Mouse (Mus musculus): ENCODE measurements around the gene Slc7a11.

DNA sequence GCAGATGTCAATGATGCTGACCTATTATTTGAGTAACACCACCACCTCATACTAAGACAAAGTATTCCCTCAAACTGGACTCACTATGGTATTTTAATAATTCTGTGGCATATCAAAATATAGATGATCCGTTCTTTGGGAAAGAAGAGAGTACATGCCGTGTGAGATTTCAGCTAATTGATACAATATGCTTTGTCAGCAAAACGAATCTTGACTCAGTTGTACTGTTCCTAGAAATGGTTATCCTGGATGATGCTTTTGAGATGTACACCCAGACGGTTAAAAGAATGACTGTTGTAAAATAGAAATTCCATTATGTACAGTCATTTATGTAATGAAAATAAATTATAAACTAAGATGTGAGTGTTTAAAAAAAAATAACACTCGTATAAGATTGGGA is 4.0 kb downstream of the Slc7a11 start:
- TF ChIP-seq POLR2A (IDR thresholded peaks at IDR 0.05; ENCODE audit: control insufficient read depth, low read depth, low read length) = no peak
- no peak for TF ChIP-seq CTCF (IDR thresholded peaks at IDR 0.05; ENCODE audit: control insufficient read depth, insufficient read depth, insufficient replicate concordance, low read depth, low read length)

All from testis, adult 2 months (tissue).